Mouse (Mus musculus): ENCODE measurements around the gene Olfr976.
"Not testable (repeated sequence)": the region's sequence is repeated elsewhere in the genome, so short reads cannot be mapped to it uniquely, and the experiment has no call there.

Gene Olfr976

DNA sequence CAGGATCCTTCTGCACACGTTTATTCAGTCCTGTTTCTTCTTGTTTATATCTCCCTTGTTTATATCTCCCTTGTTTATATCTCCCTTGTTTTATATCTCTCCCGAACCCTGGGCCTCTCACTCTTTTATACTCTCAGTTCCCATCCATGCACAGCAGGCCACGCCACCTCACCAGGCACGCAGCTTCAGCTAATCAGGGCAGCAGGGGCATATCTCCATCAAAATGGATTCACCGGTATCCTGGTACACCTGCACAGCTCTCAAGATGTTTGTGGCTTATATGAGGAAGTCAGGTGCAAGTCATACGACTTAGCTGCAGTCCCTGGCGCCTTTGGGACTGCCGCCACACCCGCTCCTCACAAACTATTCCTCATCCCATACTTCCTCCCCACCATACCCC, at the start of gene Olfr976:
TSS of gene Olfr976 (minus strand) at position 101 of the 400 bp plus-strand sequence.
- DNase-seq, result not testable (repeated sequence)

DNA sequence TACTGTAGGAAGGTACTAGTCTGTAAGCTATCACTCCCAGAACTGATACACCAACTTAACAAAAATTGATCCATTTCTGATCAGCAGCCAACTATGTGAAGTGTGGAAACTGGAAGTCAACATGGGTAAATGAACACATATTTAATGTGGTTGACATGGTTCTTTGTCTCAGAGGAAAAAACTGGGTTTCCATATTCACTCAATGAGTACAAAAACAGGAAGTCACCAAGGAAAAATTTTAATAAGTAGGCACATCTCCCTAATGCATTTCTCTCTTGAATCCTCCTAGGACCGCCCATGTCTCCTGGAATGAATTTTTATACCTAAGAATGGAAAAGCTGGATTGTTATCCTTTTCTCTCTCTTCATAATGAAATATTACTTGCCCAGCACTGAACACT, 48.5 kb upstream of the Olfr976 start, which contains the start of gene Olfr980:
TSS of gene Olfr980 (minus strand) at position 101 of the 400 bp plus-strand sequence.
- DNase-seq, result no peak

GRCm38 (mm10) chr9:40003365-40003764, 42.4 kb upstream of the Olfr976 start, which contains the start of gene Olfr979:
Gene Olfr979 (minus strand): TSS chr9:40003465.
- no peak for DNase-seq

DNA sequence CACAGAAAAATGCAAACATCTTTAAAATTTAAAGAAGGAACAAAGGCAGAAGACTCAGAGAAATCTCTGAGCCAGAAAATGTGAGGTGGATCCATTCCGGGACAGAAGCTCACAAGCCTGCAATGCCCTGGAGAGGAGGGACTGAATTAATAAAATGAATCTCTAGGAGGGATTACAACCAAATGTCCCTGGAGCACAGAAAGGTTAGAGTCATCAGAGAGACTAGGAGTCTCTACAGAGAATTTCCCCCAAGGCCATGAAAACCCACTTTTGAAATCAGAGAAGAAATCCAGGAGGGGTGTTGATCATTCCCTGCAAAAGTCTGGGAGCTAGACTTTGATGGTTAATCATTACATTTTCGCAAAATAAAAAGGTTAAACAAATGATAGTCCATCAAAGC, 30.9 kb upstream of the Olfr976 start, which contains the start of gene Olfr978:
TSS of gene Olfr978 (plus strand) at position 301 of the 400 bp plus-strand sequence.
- DNase-seq, result no peak

DNA sequence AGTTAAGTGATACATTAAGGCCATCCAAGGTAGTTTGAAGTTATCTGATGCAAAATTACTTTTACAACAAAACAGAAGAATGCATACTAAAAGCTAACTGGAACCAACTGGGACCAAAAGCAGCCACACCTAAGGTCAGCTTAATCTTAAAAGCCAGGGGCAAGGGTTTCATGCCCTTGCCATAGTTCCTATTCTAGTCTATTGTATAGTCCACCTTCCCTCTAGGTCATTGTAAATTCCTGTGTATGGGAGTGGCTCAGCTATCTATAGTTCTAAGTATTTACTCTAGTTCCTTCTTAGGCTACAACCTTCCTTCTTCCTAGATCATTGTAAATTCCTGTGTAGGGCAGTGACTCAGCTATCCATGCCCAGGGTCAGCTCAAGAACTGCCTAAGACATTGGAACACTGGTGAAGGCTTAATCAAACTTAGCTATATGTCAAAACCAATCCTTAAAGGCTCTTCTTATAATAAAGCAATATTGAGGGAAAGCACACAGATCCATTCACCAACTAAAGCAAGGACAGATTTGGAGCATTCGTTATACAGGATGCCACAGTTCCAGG, 15.7 kb upstream of the Olfr976 start:
- not testable (repeated sequence) for DNase-seq

DNA sequence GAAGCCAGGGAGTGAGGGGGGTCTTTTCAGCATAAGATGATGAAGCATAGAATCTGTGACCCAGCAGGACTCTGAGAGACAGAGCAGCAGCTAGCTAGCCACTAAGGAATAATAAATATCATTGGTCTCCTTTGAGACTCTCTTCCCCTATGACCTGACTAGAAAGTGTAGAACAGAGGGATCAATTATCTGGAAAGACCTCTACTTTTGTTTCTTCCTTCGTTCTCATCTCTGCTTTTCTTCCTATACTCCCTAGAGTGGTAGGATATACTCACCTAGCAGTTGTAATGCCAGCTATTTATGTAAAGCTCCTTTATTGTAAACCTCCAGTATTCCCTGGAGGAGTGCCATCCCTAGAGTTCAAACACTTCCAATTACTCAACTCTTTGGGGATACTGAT, 9.0 kb downstream of the Olfr976 start, which contains the start of gene Olfr975:
TSS of gene Olfr975 (minus strand) at position 101 of the 400 bp plus-strand sequence.
- no peak for DNase-seq

GRCm38 (mm10) chr9:39937201-39937600, 23.7 kb downstream of the Olfr976 start, which contains the start of gene Olfr974:
Gene Olfr974 (plus strand): TSS chr9:39937501.
- no peak for DNase-seq

- DNase-seq, result not testable (repeated sequence)
Measured at GRCm38 (mm10) chr9:39928837-39929236, 32.1 kb downstream of the Olfr976 start.

- not testable (repeated sequence) for DNase-seq
Measured at GRCm38 (mm10) chr9:39927975-39928836, 32.7 kb downstream of the Olfr976 start.

- no peak for DNase-seq
Measured at GRCm38 (mm10) chr9:39909939-39910338, 51.0 kb downstream of the Olfr976 start.

DNA sequence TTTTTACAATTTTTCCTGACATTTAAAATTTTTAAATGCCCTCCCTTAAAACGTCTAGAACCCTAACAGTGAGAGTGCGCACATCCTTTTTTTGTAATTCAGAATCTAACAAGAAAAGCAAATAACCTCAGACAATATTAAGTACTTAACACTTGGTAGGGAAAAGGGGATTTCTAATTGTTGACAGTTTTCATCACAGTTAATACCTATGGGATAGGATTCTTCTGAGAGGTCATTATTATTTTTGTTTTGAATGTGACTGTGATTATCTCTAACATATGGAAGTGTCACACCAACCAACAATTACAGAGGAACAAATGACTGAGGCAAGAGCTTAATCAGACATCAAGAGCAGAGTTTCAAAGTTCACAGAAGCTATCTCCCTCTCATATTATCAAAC, 53.9 kb downstream of the Olfr976 start, which contains the start of gene Olfr229:
TSS of gene Olfr229 (plus strand) at position 301 of the 400 bp plus-strand sequence.
- no peak for DNase-seq

DNA sequence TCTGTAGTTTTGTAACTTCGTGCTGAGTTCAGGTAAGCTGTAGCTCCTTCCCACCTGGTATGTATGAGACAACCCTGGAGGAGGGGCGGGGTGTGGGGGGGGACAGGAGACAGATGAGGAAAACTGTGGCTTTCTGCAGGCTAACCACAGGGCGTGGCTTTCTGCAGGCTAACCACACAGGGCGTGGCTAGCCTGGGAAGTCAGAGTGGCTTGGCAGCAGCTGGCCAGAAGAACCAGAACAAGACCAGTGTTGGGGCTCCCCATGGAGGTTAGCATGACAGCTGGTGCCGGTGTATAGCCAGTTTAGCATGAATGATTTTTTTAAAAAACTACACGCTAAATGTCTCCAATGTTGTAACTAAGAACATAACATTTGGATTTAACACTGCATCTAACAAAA, 55.8 kb downstream of the Olfr976 start:
- DNase-seq, result no peak

Data from spleen, adult 18-20 months (tissue).